Mouse (Mus musculus) embryonic fibroblast, embryonic 13.5 days (primary cell): ENCODE results near the gene Prune2. TPM values are rescaled to one million over a fixed set of nuclear protein-coding genes. Genes with fewer than 3 reads are reported as not detected.

Experiments
- H3K27ac ChIP-seq: 2 replicates; pipeline ENCODE4 v1.5.1; 2012; ENCODE audit warnings: low read length, control low read depth, inconsistent platforms; ENCODE audit not compliant: insufficient read depth
- H3K4me1 ChIP-seq: 2 replicates; pipeline ENCODE4 v1.6.1; 2011; ENCODE audit warnings: low read length; ENCODE audit not compliant: control insufficient read depth, insufficient read depth
- H3K4me3 ChIP-seq: 2 replicates; pipeline ENCODE4 v1.5.1; 2011; ENCODE audit warnings: mild to moderate bottlenecking, control low read depth, low read length; ENCODE audit not compliant: insufficient read depth
- CTCF ChIP-seq: IDR thresholded peaks from 2 replicates; pipeline ENCODE4 v1.5.1; 2011; ENCODE audit warnings: mild to moderate bottlenecking, control low read depth, low read length, moderate library complexity, borderline replicate concordance; ENCODE audit not compliant: insufficient read depth
- POLR2A ChIP-seq: IDR thresholded peaks from 2 replicates; pipeline ENCODE4 v1.6.1; 2011; ENCODE audit warnings: low read depth, mild to moderate bottlenecking, control low read depth, low read length, moderate library complexity
- polyA plus RNA-seq: library from polyadenylated mRNA; stranded (reverse); fragments of >200 nt; gene quantifications from 2 replicates; pipeline ENCODE4 v1.2.4, GENCODE M21; 2011; ENCODE audit warnings: low read depth; ENCODE audit not compliant: missing spikeins, insufficient read length

The Prune2 gene
- polyA plus RNA-seq, 1 experiment = 7.8 TPM

DNA sequence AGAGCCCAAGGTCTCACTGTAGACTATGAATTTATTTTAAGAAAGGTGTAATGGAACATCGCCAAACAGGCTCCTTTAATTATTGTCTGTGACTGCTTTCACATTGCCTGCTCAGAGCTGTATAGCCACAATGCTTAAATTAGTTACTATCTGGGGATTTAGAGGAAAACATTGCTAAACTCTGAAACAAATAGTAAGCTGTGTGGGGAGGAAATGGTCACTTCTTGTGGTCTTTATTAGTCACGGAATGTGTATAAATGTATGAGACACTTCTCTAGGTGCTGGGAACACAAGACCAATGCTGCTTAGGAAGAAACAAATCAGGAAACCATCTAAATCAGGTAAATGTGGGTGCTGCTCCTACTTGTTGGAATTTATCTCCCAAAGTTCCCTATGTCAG lies 317.1 kb downstream of the Prune2 start:
- Histone ChIP-seq H3K27ac (no peak overlapping the region), H3K4me3 (no peak overlapping the region), H3K4me1 (0 out of 2 replicates have a peak, but pooled peaks cover 2% of the 10 kb centered on the region)
- TF ChIP-seq CTCF (no peak), POLR2A (no peak)

Other genes starting within 250 kb of the Prune2 start
- gene Vps13a, start 175.2 kb upstream of the Prune2 start, polyA plus RNA-seq = 31.1 and 31.9 TPM in 2 replicates
- gene Foxb2, start 82.3 kb upstream of the Prune2 start, polyA plus RNA-seq = not detected in 2 replicates